Mouse (Mus musculus) right cerebral cortex, adult 2 months (tissue): ENCODE results near the gene Ppcdc.

Experiments
- DNase-seq, 2 experiments: peaks; one replicate each; pipeline ENCODE4 v3.0.0; 2021 to 2022; ENCODE audit warnings: low spot score in 2 of 2

Gene Ppcdc

GRCm38 (mm10) chr9:57354377-57355183 lies 85.3 kb downstream of the Ppcdc start:
- DNase-seq, result no peak

GRCm38 (mm10) chr9:57351277-57351676 lies 88.6 kb downstream of the Ppcdc start:
- no peak for DNase-seq

- no peak for DNase-seq
These were observed 94.0 kb downstream of the Ppcdc start for GRCm38 (mm10) chr9:57345902-57346301.

- no peak for DNase-seq
These were observed 96.2 kb downstream of the Ppcdc start for GRCm38 (mm10) chr9:57343752-57344151.

GRCm38 (mm10) chr9:57342906-57343474 lies 96.9 kb downstream of the Ppcdc start:
- DNase-seq, result no peak

- DNase-seq, result no peak
These were observed 97.7 kb downstream of the Ppcdc start for GRCm38 (mm10) chr9:57342186-57342585.

- DNase-seq, result no peak
These were observed 99.6 kb downstream of the Ppcdc start for GRCm38 (mm10) chr9:57340361-57340760.

- DNase-seq, result no peak
These were observed 100.2 kb downstream of the Ppcdc start for GRCm38 (mm10) chr9:57339577-57340210.

- DNase-seq, result no peak
These were observed 101.2 kb downstream of the Ppcdc start for GRCm38 (mm10) chr9:57338706-57339105.
